Mouse (Mus musculus): ENCODE data around the gene Clcnka. TPM values are rescaled to one million over a fixed set of nuclear protein-coding genes. Genes with fewer than 3 reads are reported as not detected.

Clcnka gene
- polyA plus RNA-seq, 1 experiment: 0.32 TPM

GRCm38 (mm10) chr4:141421423-141421822 lies 22.9 kb upstream of the Clcnka start:
- no peak overlapping the region for H3K4me3 ChIP-seq (ENCODE audit: extremely low read depth, insufficient read depth, insufficient read length)
- H3K27me3 ChIP-seq (ENCODE audit: control insufficient read depth, insufficient read depth, low read length): no peaks in the 10 kb centered on the region
- H3K4me1 ChIP-seq (ENCODE audit: control insufficient read depth, insufficient read depth, insufficient read length): peaks cover 14% of the 10 kb centered on the region; the same call in 1 of the 2 replicates
- 90% methylated on average over 14 of the region's 14 CpGs for WGBS
- DNase-seq (ENCODE audit: low read depth in 1 of 2, low spot score in 2 of 2): no peak
- H3K36me3 ChIP-seq (ENCODE audit: control insufficient read depth, insufficient read depth, low read length): no peaks in the 10 kb centered on the region
- no peak for TF ChIP-seq POLR2A (IDR thresholded peaks at IDR 0.05; ENCODE audit: low read depth, low read length)
- no peak for TF ChIP-seq CTCF (IDR thresholded peaks at IDR 0.05; ENCODE audit: extremely low read depth, insufficient read depth, insufficient read length, insufficient replicate concordance)
- H3K27ac ChIP-seq (ENCODE audit: insufficient read depth, low read length): no peak overlapping the region

GRCm38 (mm10) chr4:141420886-141421285 lies 22.4 kb upstream of the Clcnka start:
- DNase-seq (ENCODE audit: low read depth in 1 of 2, low spot score in 2 of 2): no peak
- TF ChIP-seq CTCF (IDR thresholded peaks at IDR 0.05; ENCODE audit: extremely low read depth, insufficient read depth, insufficient read length, insufficient replicate concordance) (no peak), POLR2A (IDR thresholded peaks at IDR 0.05; ENCODE audit: low read depth, low read length) (no peak)

GRCm38 (mm10) chr4:141420192-141420829 lies 21.8 kb upstream of the Clcnka start, which contains the start of gene Hspb7:
Hspb7 (plus strand) TSS chr4:141420779.
- Histone ChIP-seq H3K27me3 (ENCODE audit: control insufficient read depth, insufficient read depth, low read length) (no peaks in the 10 kb centered on the region), H3K27ac (ENCODE audit: insufficient read depth, low read length) (no peak within 1 kb of the TSS), H3K36me3 (ENCODE audit: control insufficient read depth, insufficient read depth, low read length) (no peaks in the 10 kb centered on the region), H3K4me1 (ENCODE audit: control insufficient read depth, insufficient read depth, insufficient read length) (peaks cover 13% of the 10 kb centered on the region; the same call in 1 of the 2 replicates), H3K4me3 (ENCODE audit: extremely low read depth, insufficient read depth, insufficient read length) (no peak within 1 kb of the TSS)
- DNase-seq (ENCODE audit: low read depth in 1 of 2, low spot score in 2 of 2): no peak
- no peak for TF ChIP-seq POLR2A (IDR thresholded peaks at IDR 0.05; ENCODE audit: low read depth, low read length)
- no peak for TF ChIP-seq CTCF (IDR thresholded peaks at IDR 0.05; ENCODE audit: extremely low read depth, insufficient read depth, insufficient read length, insufficient replicate concordance)
- WGBS: 72% methylated on average over 9 of the region's 9 CpGs

More at GRCm38 (mm10) chr4:141420886-141421285, 22.4 kb upstream of the Clcnka start:
- Histone ChIP-seq H3K27me3 (ENCODE audit: control insufficient read depth, insufficient read depth, low read length) (no peaks in the 10 kb centered on the region), H3K4me1 (ENCODE audit: control insufficient read depth, insufficient read depth, insufficient read length) (peaks cover 14% of the 10 kb centered on the region; the same call in 1 of the 2 replicates), H3K4me3 (ENCODE audit: extremely low read depth, insufficient read depth, insufficient read length) (no peak overlapping the region), H3K36me3 (ENCODE audit: control insufficient read depth, insufficient read depth, low read length) (no peaks in the 10 kb centered on the region), H3K27ac (ENCODE audit: insufficient read depth, low read length) (no peak overlapping the region)
- 89% methylated on average over 9 of the region's 9 CpGs for WGBS

- H3K36me3 ChIP-seq (ENCODE audit: control insufficient read depth, insufficient read depth, low read length): no peaks in the 10 kb centered on the region
- H3K4me1 ChIP-seq (ENCODE audit: control insufficient read depth, insufficient read depth, insufficient read length): peaks cover 10% of the 10 kb centered on the region; the same call in 1 of the 2 replicates
- no peak overlapping the region for H3K4me3 ChIP-seq (ENCODE audit: extremely low read depth, insufficient read depth, insufficient read length)
- 15% methylated on average over 27 of the region's 27 CpGs for WGBS
- H3K27ac ChIP-seq (ENCODE audit: insufficient read depth, low read length): no peak overlapping the region
- DNase-seq (ENCODE audit: low read depth in 1 of 2, low spot score in 2 of 2): peak; percentile 60 to 69
- TF ChIP-seq POLR2A (IDR thresholded peaks at IDR 0.05; ENCODE audit: low read depth, low read length) (no peak), CTCF (IDR thresholded peaks at IDR 0.05; ENCODE audit: extremely low read depth, insufficient read depth, insufficient read length, insufficient replicate concordance) (no peak)
- no peaks in the 10 kb centered on the region for H3K27me3 ChIP-seq (ENCODE audit: control insufficient read depth, insufficient read depth, low read length)
Measured at GRCm38 (mm10) chr4:141419398-141420191, 21.1 kb upstream of the Clcnka start.

- WGBS: 84% methylated on average over 7 of the region's 7 CpGs
- Histone ChIP-seq H3K4me3 (ENCODE audit: extremely low read depth, insufficient read depth, insufficient read length) (no peak within 1 kb of the TSS), H3K36me3 (ENCODE audit: control insufficient read depth, insufficient read depth, low read length) (no peaks in the 10 kb centered on the region), H3K27ac (ENCODE audit: insufficient read depth, low read length) (no peak within 1 kb of the TSS), H3K27me3 (ENCODE audit: control insufficient read depth, insufficient read depth, low read length) (no peaks in the 10 kb centered on the region), H3K4me1 (ENCODE audit: control insufficient read depth, insufficient read depth, insufficient read length) (peaks cover 10% of the 10 kb centered on the region; the same call in 1 of the 2 replicates)
- TF ChIP-seq CTCF (IDR thresholded peaks at IDR 0.05; ENCODE audit: extremely low read depth, insufficient read depth, insufficient read length, insufficient replicate concordance) (no peak), POLR2A (IDR thresholded peaks at IDR 0.05; ENCODE audit: low read depth, low read length) (no peak)
- DNase-seq (ENCODE audit: low read depth in 1 of 2, low spot score in 2 of 2): no peak
Measured at GRCm38 (mm10) chr4:141415924-141416323, 17.4 kb upstream of the Clcnka start, which contains the start of gene Clcnkb. Clcnkb (minus strand) TSS chr4:141416014.

GRCm38 (mm10) chr4:141411430-141411992 lies 13.0 kb upstream of the Clcnka start:
- TF ChIP-seq CTCF (IDR thresholded peaks at IDR 0.05; ENCODE audit: extremely low read depth, insufficient read depth, insufficient read length, insufficient replicate concordance): peak; percentile 42; the same call in 1 of the 2 replicates
- no peak for TF ChIP-seq POLR2A (IDR thresholded peaks at IDR 0.05; ENCODE audit: low read depth, low read length)
- Histone ChIP-seq H3K4me3 (ENCODE audit: extremely low read depth, insufficient read depth, insufficient read length) (no peak overlapping the region), H3K27me3 (ENCODE audit: control insufficient read depth, insufficient read depth, low read length) (no peaks in the 10 kb centered on the region), H3K4me1 (ENCODE audit: control insufficient read depth, insufficient read depth, insufficient read length) (no peaks in the 10 kb centered on the region), H3K36me3 (ENCODE audit: control insufficient read depth, insufficient read depth, low read length) (no peaks in the 10 kb centered on the region), H3K27ac (ENCODE audit: insufficient read depth, low read length) (no peak overlapping the region)
- DNase-seq (ENCODE audit: low read depth in 1 of 2, low spot score in 2 of 2): no peak
- 39% methylated on average over 22 of the region's 22 CpGs for WGBS
